Mouse (Mus musculus) megakaryocyte-erythroid progenitor cell, adult 5-6 weeks (primary cell): ENCODE results near the gene Nup93. TPM values are rescaled to one million over a fixed set of nuclear protein-coding genes. Genes with fewer than 3 reads are reported as not detected.

Source experiments
- ATAC-seq: replicated peaks from 2 replicates; pipeline ENCODE4 v1.8.0; 2016; ENCODE audit warnings: mild to moderate bottlenecking, inconsistent platforms; ENCODE audit not compliant: severe bottlenecking, poor library complexity, low FRiP score, low TSS enrichment
- total RNA-seq, 2 experiments: library from RNA; stranded (forward) in 1 of 2; stranded (reverse) in 1 of 2; fragments of 200-1000, 215-1000 nt in 1 of 2; fragments of >200 nt in 1 of 2; fragmentation: Nextera tagmentation in 1 of 2; gene quantifications; 2 replicates each; pipeline ENCODE4 v1.2.3; 2014 to 2017

Nup93 gene
- total RNA-seq, 2 experiments from 2014 or later: 55.1 to 66.6 TPM

GRCm38 (mm10) chr8:94297101-94297500 lies 82.7 kb downstream of the Nup93 start:
- no peak for ATAC-seq

- no peak for ATAC-seq
These were observed 86.4 kb downstream of the Nup93 start for GRCm38 (mm10) chr8:94300809-94301208.

DNA sequence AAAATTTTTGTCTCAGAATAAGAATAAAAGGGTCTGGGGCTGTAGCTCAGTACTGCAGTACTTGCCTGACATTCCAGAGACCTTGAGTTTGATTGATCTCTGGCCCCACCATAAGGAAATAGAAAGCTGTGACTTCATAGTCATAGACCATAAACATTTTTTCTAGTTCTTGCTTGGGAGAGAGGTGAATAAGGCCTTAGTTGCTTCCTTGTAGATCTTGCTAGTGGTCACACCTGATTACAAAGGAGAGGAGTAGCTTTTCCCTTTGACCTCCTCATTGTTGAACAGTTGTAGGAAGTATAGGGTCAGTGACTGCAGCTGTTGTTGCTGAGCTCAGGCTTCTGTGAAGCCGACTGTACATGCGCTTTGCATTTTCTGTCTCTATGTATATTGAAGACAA lies 90.0 kb downstream of the Nup93 start:
- ATAC-seq: no peak

DNA sequence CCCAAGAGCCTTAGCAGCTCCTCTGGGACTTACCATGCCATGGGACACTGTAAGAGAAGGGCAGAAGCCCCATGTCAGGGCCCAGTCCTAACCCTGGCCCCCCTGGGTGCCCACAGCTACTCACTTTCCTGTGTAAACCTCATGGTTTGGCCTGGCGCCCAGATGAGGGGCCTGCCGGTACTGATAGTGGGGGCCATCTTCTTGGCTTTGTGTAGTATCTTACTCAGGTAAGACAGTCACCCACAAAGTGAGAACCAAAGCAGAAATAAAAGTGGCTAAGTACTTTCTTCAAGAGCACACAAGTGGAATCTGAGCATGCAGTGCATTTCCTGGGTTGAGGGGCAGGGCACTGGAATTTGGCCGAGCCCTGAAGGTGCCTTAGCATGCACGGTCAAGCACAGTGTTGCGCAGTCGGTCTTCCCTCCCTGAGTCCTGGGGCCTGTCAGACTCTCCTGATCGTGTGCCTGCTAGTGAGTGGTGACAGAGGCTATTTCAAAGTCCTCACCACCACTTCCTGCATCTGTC lies 92.7 kb downstream of the Nup93 start:
- ATAC-seq: peak; percentile 84

- peak; percentile 75 for ATAC-seq
These were observed 93.3 kb downstream of the Nup93 start for GRCm38 (mm10) chr8:94307652-94308051.

- no peak for ATAC-seq
These were observed 99.7 kb downstream of the Nup93 start for GRCm38 (mm10) chr8:94314069-94314468.

DNA sequence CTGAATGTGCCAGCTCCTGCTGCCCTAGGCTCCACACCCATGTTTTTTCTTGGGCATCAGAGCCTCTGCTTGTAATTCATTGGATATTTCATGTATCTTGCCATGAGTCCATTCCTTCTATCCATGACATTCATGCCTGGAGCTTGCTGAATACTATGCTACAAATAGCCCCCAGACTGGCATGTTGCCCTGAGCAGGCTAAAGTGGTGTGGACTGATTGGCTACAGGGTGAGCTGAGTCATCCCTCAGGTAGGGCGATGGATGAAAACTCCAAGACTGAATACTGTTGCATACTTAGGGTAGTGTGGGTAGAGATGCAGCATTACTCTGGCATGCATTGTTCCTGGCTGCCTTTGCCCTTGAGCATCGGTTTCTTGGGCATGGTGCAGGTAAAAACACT lies 102.9 kb downstream of the Nup93 start:
- ATAC-seq: no peak

GRCm38 (mm10) chr8:94317691-94318090 lies 103.3 kb downstream of the Nup93 start:
- ATAC-seq: no peak

GRCm38 (mm10) chr8:94320036-94320435 lies 105.7 kb downstream of the Nup93 start:
- no peak for ATAC-seq

DNA sequence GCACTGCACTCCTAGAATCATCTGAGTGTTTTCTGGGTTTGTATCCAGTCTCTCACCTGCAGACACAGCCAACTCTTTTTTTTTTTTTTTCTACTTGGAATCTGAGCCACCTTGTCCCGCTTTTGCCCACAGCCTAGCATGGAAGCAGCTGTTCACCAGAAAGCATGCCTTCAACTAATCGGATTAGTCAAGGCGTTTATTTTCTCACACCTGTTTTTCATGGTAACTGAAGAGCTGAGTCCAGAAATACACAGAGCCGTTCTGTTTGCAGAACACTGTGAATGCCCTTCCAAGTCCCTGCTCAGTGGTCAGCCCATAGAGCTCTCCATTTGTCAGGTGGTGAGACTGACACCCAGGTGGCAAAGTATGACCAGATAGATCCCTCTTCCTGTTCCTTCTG lies 107.7 kb downstream of the Nup93 start:
- ATAC-seq: no peak

GRCm38 (mm10) chr8:94323041-94323440 lies 108.7 kb downstream of the Nup93 start:
- no peak for ATAC-seq

DNA sequence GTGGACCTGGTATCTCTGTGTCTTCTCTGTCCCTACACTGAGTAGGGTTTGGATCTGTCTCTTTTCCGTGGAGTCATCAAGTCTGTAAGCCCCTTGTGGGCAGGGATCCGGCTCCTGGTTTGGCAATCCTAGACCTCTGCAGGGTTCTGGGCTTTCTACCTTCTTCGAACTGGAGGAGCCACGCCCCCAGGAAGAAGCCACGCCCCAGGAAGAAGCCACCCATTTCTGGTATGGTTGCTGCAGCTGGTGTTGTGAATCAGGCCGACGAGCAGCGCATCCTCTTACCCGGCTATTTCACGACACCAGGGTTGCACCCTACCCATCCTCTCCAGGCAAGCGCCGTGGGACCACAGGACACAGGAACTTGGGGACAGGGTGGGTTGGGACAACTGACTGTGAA lies 109.7 kb downstream of the Nup93 start:
- ATAC-seq: 0 out of 2 replicates have a peak, but pooled peaks have one; percentile 35

- no peak for ATAC-seq
These were observed 111.7 kb downstream of the Nup93 start for GRCm38 (mm10) chr8:94326016-94326415.

DNA sequence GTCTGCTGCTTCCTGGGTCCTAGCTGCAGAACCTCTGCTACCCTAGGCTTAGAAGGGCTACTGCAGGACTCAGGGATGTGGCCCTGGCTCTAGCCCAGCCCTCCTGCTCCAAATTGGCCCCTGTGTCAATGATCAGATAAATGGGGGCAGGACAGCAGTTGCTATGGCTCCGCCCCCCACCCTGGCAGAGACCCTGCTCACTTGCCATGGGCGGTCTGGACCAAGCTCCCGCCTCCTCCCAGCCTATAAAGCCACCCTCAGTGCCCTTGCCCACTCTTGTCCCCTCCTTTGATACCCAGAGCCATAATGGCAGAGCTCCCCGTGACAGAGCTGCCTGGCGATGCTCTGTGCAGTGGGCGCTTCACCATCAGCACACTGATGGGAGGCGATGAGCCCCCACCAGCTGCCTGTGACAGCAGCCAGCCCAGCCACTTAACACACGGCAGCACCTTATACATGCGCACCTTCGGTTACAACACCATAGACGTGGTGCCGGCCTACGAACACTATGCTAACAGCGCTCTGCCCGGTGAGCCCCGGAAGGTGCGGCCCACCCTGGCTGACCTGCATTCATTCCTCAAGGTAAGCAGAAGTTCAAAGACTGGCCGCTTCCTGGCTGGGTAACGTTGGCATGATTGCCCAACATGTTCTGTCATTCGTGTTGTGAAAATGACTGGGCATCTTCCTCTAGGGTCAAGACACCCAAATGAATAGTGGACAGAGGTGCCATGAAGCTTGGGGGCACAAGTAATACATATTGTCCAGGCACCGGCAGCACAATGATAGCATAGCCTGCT lies 114.8 kb downstream of the Nup93 start, which contains the start of gene Slc12a3:
Gene Slc12a3 (plus strand): TSS at position 270 of the 797 bp plus-strand sequence.
- no peak for ATAC-seq

- ATAC-seq: peak; percentile 62
These were observed 116.4 kb downstream of the Nup93 start for GRCm38 (mm10) chr8:94330733-94331132.

DNA sequence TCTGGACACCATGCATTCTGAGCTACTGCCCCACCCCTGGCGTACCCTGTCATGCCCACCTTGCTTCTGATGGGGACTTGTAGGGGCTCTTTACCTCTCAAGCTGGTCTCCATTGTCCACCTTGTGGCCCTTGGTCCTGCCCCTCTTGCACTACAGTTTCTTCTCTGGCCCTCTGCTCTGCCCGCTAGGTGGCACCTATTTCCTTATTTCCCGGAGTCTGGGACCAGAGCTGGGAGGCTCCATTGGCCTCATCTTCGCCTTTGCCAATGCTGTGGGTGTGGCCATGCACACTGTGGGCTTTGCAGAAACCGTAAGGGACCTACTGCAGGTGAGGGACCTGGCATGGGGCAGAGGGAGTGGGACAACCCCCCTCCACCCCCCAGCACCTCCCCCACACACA lies 119.0 kb downstream of the Nup93 start:
- ATAC-seq: no peak

GRCm38 (mm10) chr8:94337559-94337958 lies 123.2 kb downstream of the Nup93 start:
- no peak for ATAC-seq

DNA sequence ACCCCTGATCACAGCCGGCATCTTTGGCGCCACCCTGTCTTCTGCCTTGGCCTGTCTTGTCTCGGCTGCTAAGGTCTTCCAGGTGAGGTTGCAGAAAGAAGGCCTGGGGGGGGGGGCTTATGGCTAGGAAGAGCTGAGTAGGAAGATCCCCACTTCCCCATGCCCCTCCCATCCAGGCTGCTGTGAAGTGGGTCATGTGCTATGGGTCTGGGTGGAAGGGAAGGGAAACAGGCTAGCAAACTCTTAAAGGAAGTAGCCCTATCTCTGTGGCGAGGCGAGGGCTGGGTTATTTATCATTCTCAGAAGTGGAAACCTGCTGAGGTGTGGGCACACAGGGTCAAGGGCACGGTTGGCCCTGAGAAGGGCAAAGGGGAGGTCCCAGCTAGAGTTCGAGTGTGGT lies 126.4 kb downstream of the Nup93 start:
- ATAC-seq: no peak

- no peak for ATAC-seq
These were observed 128.3 kb downstream of the Nup93 start for GRCm38 (mm10) chr8:94342691-94343090.

- ATAC-seq: no peak
These were observed 128.9 kb downstream of the Nup93 start for GRCm38 (mm10) chr8:94343290-94343689.

DNA sequence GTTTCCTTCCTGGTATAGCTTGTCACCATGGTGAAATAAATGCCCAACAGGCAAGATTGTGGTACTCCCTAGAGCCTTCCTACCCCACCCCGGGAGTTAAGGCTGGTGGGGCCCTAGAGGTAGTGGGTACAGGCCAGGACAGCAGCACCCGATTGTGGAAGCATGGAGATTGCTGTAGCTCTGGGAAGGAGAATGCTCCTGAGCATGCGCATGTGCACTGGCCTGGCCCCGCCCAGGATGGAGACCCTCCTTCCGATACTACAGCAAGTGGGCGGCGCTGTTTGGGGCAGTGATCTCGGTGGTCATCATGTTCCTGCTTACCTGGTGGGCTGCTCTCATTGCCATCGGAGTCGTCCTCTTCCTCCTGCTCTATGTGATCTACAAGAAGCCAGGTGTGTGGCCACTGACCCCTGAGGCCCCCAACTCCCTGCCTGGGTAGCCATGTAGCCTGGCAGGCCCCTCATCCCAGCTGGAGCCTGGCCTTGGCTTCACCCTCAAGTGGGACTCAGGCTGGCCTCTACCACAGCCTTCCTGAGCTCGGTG lies 129.5 kb downstream of the Nup93 start:
- ATAC-seq: no peak
